Mouse (Mus musculus) liver, embryonic 14.5 days (tissue): ENCODE results near the gene Mpped2.

ENCODE experiments used
- CTCF ChIP-seq: IDR thresholded peaks from 2 replicates; pipeline ENCODE4 v1.5.1; 2016; ENCODE audit warnings: antibody characterized with exemption, low read depth, control low read depth
- EP300 ChIP-seq: IDR thresholded peaks from 2 replicates; pipeline ENCODE4 v1.6.1; 2016; ENCODE audit warnings: antibody characterized with exemption, low read depth

GRCm38 (mm10) chr2:106772643-106773042, 79.6 kb downstream of the Mpped2 start:
- TF ChIP-seq CTCF, result no peak
- no peak for TF ChIP-seq EP300
